Comparison of ENCODE assay signal across 29 mouse cellular contexts in the genomic region with DNA sequence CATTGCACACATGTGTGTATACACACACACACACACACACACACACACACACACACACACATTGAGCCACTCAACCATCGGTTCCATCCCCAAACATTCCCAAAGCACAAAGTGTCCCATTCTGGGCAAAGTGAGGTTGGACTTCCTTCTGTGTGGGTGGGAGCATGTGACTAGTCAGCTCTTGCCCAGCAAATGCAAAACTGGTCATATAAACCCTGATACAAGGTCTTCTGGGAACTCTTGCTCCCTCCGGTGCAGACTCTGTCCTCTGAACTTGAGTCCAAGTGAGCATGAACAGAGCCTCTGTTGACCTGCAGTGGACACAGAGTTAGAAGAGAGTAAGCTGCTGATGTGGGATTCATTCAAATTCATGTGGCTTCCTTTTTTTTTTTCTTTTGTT.
DNase-seq lines count a peak whose midpoint lies in the region; ATAC-seq lines count a peak whose summit lies in the region.
"Had no signal": no experiment of that assay in that cellular context is flagged by ENCODE, and none has a peak within 500 bp of the region (broad histone marks: within the 10 kb centered on the region; RNA-seq: fewer than 3 reads in every experiment).

No protein-coding gene starts in this region.

- no peak overlapping the region for H3K4me3 ChIP-seq in liver, embryonic 16.5 days (ENCODE audit: low read depth, low read length)
- H3K4me3 ChIP-seq in liver, embryonic 11.5 days (ENCODE audit: low read depth, low read length), result no peak overlapping the region
- H3K4me3 ChIP-seq in hindbrain, embryonic 11.5 days (ENCODE audit: low read depth, low read length), result no peak overlapping the region
- H3K4me3 ChIP-seq: forebrain, embryonic 13.5 days; heart, adult 2 months; heart, embryonic 12.5 days; hindbrain, embryonic 15.5 days; limb, embryonic 10.5 days; limb, embryonic 15.5 days; midbrain, embryonic 15.5 days; neural tube, embryonic 15.5 days had no signal

- H3K27ac ChIP-seq in liver, embryonic 16.5 days (ENCODE audit: low read length), result no peak overlapping the region
- no peak overlapping the region for H3K27ac ChIP-seq in liver, embryonic 11.5 days (ENCODE audit: low read depth, low read length)
- no peak overlapping the region for H3K27ac ChIP-seq in hindbrain, embryonic 11.5 days (ENCODE audit: low read depth, low read length)
- H3K27ac ChIP-seq: forebrain, embryonic 13.5 days; heart, adult 2 months; hindbrain, embryonic 15.5 days; limb, embryonic 10.5 days; limb, embryonic 15.5 days; midbrain, embryonic 15.5 days; neural tube, embryonic 15.5 days had no signal

- peak; percentile 48; the same call in 1 of the 2 replicates for ATAC-seq in liver, embryonic 16.5 days (ENCODE audit: low read depth)
- ATAC-seq in liver, embryonic 11.5 days (replicated peaks; ENCODE audit: low FRiP score), result no peak
- no peak for ATAC-seq in hindbrain, embryonic 11.5 days (ENCODE audit: low FRiP score)
- ATAC-seq: forebrain, embryonic 13.5 days; inflammation-experienced regulatory T-cells, adult 6 months; midbrain, embryonic 15.5 days; Patski had no signal

- H3K9ac ChIP-seq in liver, embryonic 16.5 days (ENCODE audit: low read depth, low read length), result no peak overlapping the region
- H3K9ac ChIP-seq in liver, embryonic 11.5 days (ENCODE audit: low read depth, low read length), result no peak overlapping the region
- H3K9ac ChIP-seq in hindbrain, embryonic 11.5 days (ENCODE audit: low read depth, low read length), result no peak overlapping the region
- H3K9ac ChIP-seq: forebrain, embryonic 13.5 days; heart, embryonic 12.5 days; hindbrain, embryonic 15.5 days; limb, embryonic 15.5 days; midbrain, embryonic 15.5 days; neural tube, embryonic 15.5 days had no signal

- H3K4me1 ChIP-seq in liver, embryonic 16.5 days (ENCODE audit: control insufficient read depth, low read depth, low read length), result no peaks in the 10 kb centered on the region
- no peaks in the 10 kb centered on the region for H3K4me1 ChIP-seq in liver, embryonic 11.5 days (replicated peaks; ENCODE audit: control insufficient read depth, insufficient read depth, low read length)
- H3K4me1 ChIP-seq in hindbrain, embryonic 11.5 days (replicated peaks; ENCODE audit: control insufficient read depth, insufficient read depth, low read length), result no peaks in the 10 kb centered on the region
- H3K4me1 ChIP-seq: forebrain, embryonic 13.5 days; heart, embryonic 12.5 days; limb, embryonic 15.5 days; midbrain, embryonic 15.5 days; neural tube, embryonic 15.5 days had no signal

- H3K4me2 ChIP-seq in liver, embryonic 16.5 days (ENCODE audit: low read depth, low read length), result no peak overlapping the region
- no peak overlapping the region for H3K4me2 ChIP-seq in liver, embryonic 11.5 days
- no peak overlapping the region for H3K4me2 ChIP-seq in hindbrain, embryonic 11.5 days (replicated peaks; ENCODE audit: low read depth, low read length)
- H3K4me2 ChIP-seq: forebrain, embryonic 13.5 days; heart, embryonic 12.5 days; hindbrain, embryonic 15.5 days; limb, embryonic 15.5 days; midbrain, embryonic 15.5 days; neural tube, embryonic 15.5 days had no signal

- H3K9me3 ChIP-seq in liver, embryonic 16.5 days (replicated peaks; ENCODE audit: control insufficient read depth, low read length), result no peaks in the 10 kb centered on the region
- no peaks in the 10 kb centered on the region for H3K9me3 ChIP-seq in liver, embryonic 11.5 days (ENCODE audit: control insufficient read depth, low read length)
- no peaks in the 10 kb centered on the region for H3K9me3 ChIP-seq in hindbrain, embryonic 11.5 days (ENCODE audit: control insufficient read depth, low read length)
- H3K9me3 ChIP-seq: forebrain, embryonic 13.5 days; heart, embryonic 12.5 days; hindbrain, embryonic 15.5 days; limb, embryonic 10.5 days; limb, embryonic 15.5 days; midbrain, embryonic 15.5 days; neural tube, embryonic 15.5 days had no signal

- H3K27me3 ChIP-seq in liver, embryonic 16.5 days (ENCODE audit: control insufficient read depth, insufficient read depth, low read depth, low read length), result no peaks in the 10 kb centered on the region
- H3K27me3 ChIP-seq in liver, embryonic 11.5 days (replicated peaks; ENCODE audit: control insufficient read depth, insufficient read depth, low read length), result no peaks in the 10 kb centered on the region
- H3K27me3 ChIP-seq in hindbrain, embryonic 11.5 days (ENCODE audit: control insufficient read depth, insufficient read depth, low read length), result no peaks in the 10 kb centered on the region
- H3K27me3 ChIP-seq: forebrain, embryonic 13.5 days; heart, embryonic 12.5 days; hindbrain, embryonic 15.5 days; limb, embryonic 15.5 days; midbrain, embryonic 15.5 days; neural tube, embryonic 15.5 days; Patski had no signal

- WGBS in liver, embryonic 16.5 days (ENCODE audit: insufficient replicate concordance), result 72% methylated on average over 2 of the region's 2 CpGs
- WGBS in liver, embryonic 11.5 days, result 82% methylated on average over 2 of the region's 2 CpGs
- WGBS in hindbrain, embryonic 11.5 days, result 92% methylated on average over 2 of the region's 2 CpGs

- peak; percentile 96 for DNase-seq in heart, adult 11 months
- no peak for DNase-seq in heart, postnatal 4 days
- no peak for DNase-seq in liver, embryonic 11.5 days (ENCODE audit: low spot score)
- peak; percentile 89 for DNase-seq in kidney, adult 9 months
- DNase-seq in kidney, postnatal 36 days, result peak; percentile 72 to 86
- DNase-seq in hindbrain, embryonic 11.5 days (ENCODE audit: low spot score), result no peak
- DNase-seq: adrenal gland, postnatal 14 days; cerebellum, adult 11 months; cerebellum, adult 9-10 months; cerebellum, postnatal 36 days; gastrocnemius, postnatal 36 days; heart, adult 2 months; layer of hippocampus, adult 9-11 months; lung, adult 2 months; lung, postnatal 10 days; retina, postnatal 1 day; right cerebral cortex, postnatal 14 days; thymus, adult 2 months; thymus, postnatal 36 days had no signal

- H3K36me3 ChIP-seq in liver, embryonic 16.5 days (ENCODE audit: control insufficient read depth, insufficient read depth), result no peaks in the 10 kb centered on the region
- H3K36me3 ChIP-seq in liver, embryonic 11.5 days (ENCODE audit: control insufficient read depth, insufficient read depth, low read length), result no peaks in the 10 kb centered on the region
- no peaks in the 10 kb centered on the region for H3K36me3 ChIP-seq in hindbrain, embryonic 11.5 days (ENCODE audit: control insufficient read depth, insufficient read depth, low read length)
- H3K36me3 ChIP-seq: heart, embryonic 12.5 days; hindbrain, embryonic 15.5 days; limb, embryonic 10.5 days; limb, embryonic 15.5 days; midbrain, embryonic 15.5 days; neural tube, embryonic 15.5 days had no signal

Comparison
In these comparisons a context has a peak if more than half of its experiments do, and no peak if none do; other contexts are left out.
1. DNase-seq: peak in heart, adult 11 months (single experiment), kidney, adult 9 months (single experiment) and kidney, postnatal 36 days (2 of 2); none in heart, postnatal 4 days (single experiment), liver, embryonic 11.5 days (single experiment) and hindbrain, embryonic 11.5 days (single experiment).